Mouse (Mus musculus): ENCODE data around the gene Nr2c1. TPM values are rescaled to one million over a fixed set of nuclear protein-coding genes. Genes with fewer than 3 reads are reported as not detected.

The Nr2c1 gene
- 11.6 and 13.6 TPM in 2 replicates for polyA plus RNA-seq (2014; fragmentation: Nextera tagmentation; extraction: Ambion mirVana)

GRCm38 (mm10) chr10:94147756-94148531 is at the start of gene Nr2c1:
Gene Nr2c1 (plus strand): TSS chr10:94148023.
- Histone ChIP-seq H3K4me2 (ENCODE audit: low read depth, severe bottlenecking) (peak within 1 kb of the TSS; percentile 61), H3K9ac (ENCODE audit: low read length) (peak within 1 kb of the TSS; percentile 82), H3K4me3 (ENCODE audit: low read depth, low read length) (peak within 1 kb of the TSS; percentile 65), H3K36me3 (ENCODE audit: control insufficient read depth, insufficient read depth, low read length) (no peaks in the 10 kb centered on the region), H3K27me3 (ENCODE audit: control insufficient read depth, insufficient read depth, low read length) (no peaks in the 10 kb centered on the region), H3K4me1 (ENCODE audit: control insufficient read depth, insufficient read depth, low read length) (0 out of 2 replicates have a peak, but pooled peaks cover 6% of the 10 kb centered on the region), H3K9me3 (ENCODE audit: control insufficient read depth, low read length) (no peaks in the 10 kb centered on the region), H3K27ac (replicated peaks; ENCODE audit: low read depth, low read length) (peak within 1 kb of the TSS; percentile 82)
- DNase-seq (ENCODE audit: low spot score) (peak; percentile 91), ATAC-seq (ENCODE audit: insufficient number of reproducible peaks, low FRiP score, low TSS enrichment, low read depth) (peak; percentile 89)
- WGBS = under 1% methylated on average over 51 of the region's 64 CpGs

GRCm38 (mm10) chr10:94098100-94098499 is 49.7 kb upstream of the Nr2c1 start:
- Histone ChIP-seq H3K36me3 (ENCODE audit: control insufficient read depth, insufficient read depth, low read length) (no peaks in the 10 kb centered on the region), H3K9ac (ENCODE audit: low read length) (no peak overlapping the region), H3K4me2 (ENCODE audit: low read depth, severe bottlenecking) (no peak overlapping the region), H3K9me3 (ENCODE audit: control insufficient read depth, low read length) (no peaks in the 10 kb centered on the region), H3K4me3 (ENCODE audit: low read depth, low read length) (no peak overlapping the region), H3K27me3 (ENCODE audit: control insufficient read depth, insufficient read depth, low read length) (no peaks in the 10 kb centered on the region), H3K27ac (replicated peaks; ENCODE audit: low read depth, low read length) (no peak overlapping the region), H3K4me1 (ENCODE audit: control insufficient read depth, insufficient read depth, low read length) (no peaks in the 10 kb centered on the region)
- DNase-seq (ENCODE audit: low spot score) (no peak), ATAC-seq (ENCODE audit: insufficient number of reproducible peaks, low FRiP score, low TSS enrichment, low read depth) (no peak)
- 90% methylated on average over 3 of the region's 3 CpGs for whole genome bisulfite sequencing

DNA sequence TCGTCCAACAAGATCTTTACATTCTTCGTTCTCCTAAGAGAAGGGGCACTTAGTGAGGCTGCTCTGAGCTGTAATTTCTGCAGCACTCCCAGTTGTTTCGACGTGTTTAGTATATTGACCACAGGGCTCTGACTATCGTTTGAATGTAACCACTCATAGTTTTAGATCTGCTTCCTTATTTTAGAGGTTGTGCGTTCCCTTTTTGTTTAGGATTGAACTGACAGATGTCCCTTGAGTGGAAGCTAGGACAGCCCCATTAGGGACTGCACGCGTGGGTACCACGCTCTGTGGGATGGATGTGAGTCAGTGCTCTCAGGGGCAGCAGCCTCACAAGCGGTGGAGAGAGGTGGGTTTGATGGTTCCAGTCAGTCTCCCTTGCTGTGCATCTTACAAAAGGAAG is 42.3 kb upstream of the Nr2c1 start:
- Histone ChIP-seq H3K4me3 (ENCODE audit: low read depth, low read length) (no peak overlapping the region), H3K4me1 (ENCODE audit: control insufficient read depth, insufficient read depth, low read length) (0 out of 2 replicates have a peak, but pooled peaks cover 3% of the 10 kb centered on the region), H3K27me3 (ENCODE audit: control insufficient read depth, insufficient read depth, low read length) (no peaks in the 10 kb centered on the region), H3K36me3 (ENCODE audit: control insufficient read depth, insufficient read depth, low read length) (no peaks in the 10 kb centered on the region; the same call in 1 of the 2 replicates), H3K9ac (ENCODE audit: low read length) (no peak overlapping the region), H3K9me3 (ENCODE audit: control insufficient read depth, low read length) (no peaks in the 10 kb centered on the region), H3K27ac (replicated peaks; ENCODE audit: low read depth, low read length) (no peak overlapping the region), H3K4me2 (ENCODE audit: low read depth, severe bottlenecking) (no peak overlapping the region)
- ATAC-seq (ENCODE audit: insufficient number of reproducible peaks, low FRiP score, low TSS enrichment, low read depth) (no peak), DNase-seq (ENCODE audit: low spot score) (no peak)
- 93% methylated on average over 10 of the region's 10 CpGs for WGBS

GRCm38 (mm10) chr10:94107168-94107567 is 40.7 kb upstream of the Nr2c1 start:
- ATAC-seq (ENCODE audit: insufficient number of reproducible peaks, low FRiP score, low TSS enrichment, low read depth) (no peak), DNase-seq (ENCODE audit: low spot score) (no peak)
- Histone ChIP-seq H3K4me2 (ENCODE audit: low read depth, severe bottlenecking) (no peak overlapping the region), H3K27ac (replicated peaks; ENCODE audit: low read depth, low read length) (no peak overlapping the region), H3K4me1 (ENCODE audit: control insufficient read depth, insufficient read depth, low read length) (peaks cover 9% of the 10 kb centered on the region; the same call in 1 of the 2 replicates), H3K4me3 (ENCODE audit: low read depth, low read length) (no peak overlapping the region), H3K9ac (ENCODE audit: low read length) (no peak overlapping the region), H3K27me3 (ENCODE audit: control insufficient read depth, insufficient read depth, low read length) (no peaks in the 10 kb centered on the region), H3K36me3 (ENCODE audit: control insufficient read depth, insufficient read depth, low read length) (no peaks in the 10 kb centered on the region; the same call in 1 of the 2 replicates), H3K9me3 (ENCODE audit: control insufficient read depth, low read length) (no peaks in the 10 kb centered on the region)
- 80% methylated on average over 4 of the region's 4 CpGs for WGBS

DNA sequence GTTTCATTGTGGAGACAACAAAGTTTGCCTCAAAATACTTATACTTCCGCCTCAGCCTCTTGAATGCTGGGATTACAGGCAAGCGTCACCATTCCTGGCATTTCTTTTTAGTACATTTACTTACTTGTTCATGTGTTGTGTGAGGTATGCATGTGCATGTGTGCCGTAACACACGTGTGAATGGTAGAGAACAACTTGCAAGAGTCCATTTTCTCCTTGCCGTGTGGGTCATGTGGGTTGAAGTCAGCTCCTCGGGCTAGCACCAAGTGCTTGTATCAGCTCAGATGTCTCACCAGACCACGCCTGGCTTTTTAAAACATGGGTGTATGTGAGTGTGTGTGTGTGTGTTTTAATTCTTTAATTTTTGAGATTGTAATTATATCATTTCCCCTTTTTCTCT is 40.2 kb upstream of the Nr2c1 start:
- no peak overlapping the region for H3K4me2 ChIP-seq (ENCODE audit: low read depth, severe bottlenecking)
- DNase-seq (ENCODE audit: low spot score) = no peak
- 91% methylated on average over 7 of the region's 7 CpGs for WGBS
- no peak overlapping the region for H3K4me3 ChIP-seq (ENCODE audit: low read depth, low read length)
- no peaks in the 10 kb centered on the region; the same call in 1 of the 2 replicates for H3K36me3 ChIP-seq (ENCODE audit: control insufficient read depth, insufficient read depth, low read length)
- H3K4me1 ChIP-seq (ENCODE audit: control insufficient read depth, insufficient read depth, low read length) = peaks cover 9% of the 10 kb centered on the region; the same call in 1 of the 2 replicates
- H3K27me3 ChIP-seq (ENCODE audit: control insufficient read depth, insufficient read depth, low read length) = no peaks in the 10 kb centered on the region
- H3K9ac ChIP-seq (ENCODE audit: low read length) = no peak overlapping the region
- H3K9me3 ChIP-seq (ENCODE audit: control insufficient read depth, low read length) = no peaks in the 10 kb centered on the region
- no peak for ATAC-seq (ENCODE audit: insufficient number of reproducible peaks, low FRiP score, low TSS enrichment, low read depth)
- H3K27ac ChIP-seq (replicated peaks; ENCODE audit: low read depth, low read length) = no peak overlapping the region

DNA sequence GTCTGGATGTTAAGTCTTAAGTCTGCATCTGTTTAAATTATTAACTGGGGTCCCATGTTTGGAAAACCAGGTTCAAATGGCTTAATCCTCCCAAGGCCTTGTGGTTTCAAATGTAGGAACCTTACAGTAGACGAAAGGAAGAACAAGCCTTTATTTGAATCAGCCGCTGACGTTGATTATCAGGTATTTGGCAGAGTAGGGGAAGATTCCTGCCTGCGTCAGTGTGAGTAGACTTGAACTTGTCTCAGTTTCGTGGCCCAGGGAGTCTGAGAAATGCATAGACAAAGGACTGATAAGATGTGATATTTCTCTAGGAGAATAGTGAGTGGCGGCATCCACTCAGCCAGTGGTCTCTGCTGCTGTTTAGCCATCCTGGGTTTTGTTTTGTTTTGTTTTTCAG is 39.0 kb upstream of the Nr2c1 start:
- Histone ChIP-seq H3K36me3 (ENCODE audit: control insufficient read depth, insufficient read depth, low read length) (no peaks in the 10 kb centered on the region; the same call in 1 of the 2 replicates), H3K27ac (replicated peaks; ENCODE audit: low read depth, low read length) (no peak overlapping the region), H3K9ac (ENCODE audit: low read length) (no peak overlapping the region), H3K4me2 (ENCODE audit: low read depth, severe bottlenecking) (no peak overlapping the region), H3K27me3 (ENCODE audit: control insufficient read depth, insufficient read depth, low read length) (no peaks in the 10 kb centered on the region), H3K4me3 (ENCODE audit: low read depth, low read length) (no peak overlapping the region), H3K4me1 (ENCODE audit: control insufficient read depth, insufficient read depth, low read length) (peaks cover 9% of the 10 kb centered on the region; the same call in 1 of the 2 replicates), H3K9me3 (ENCODE audit: control insufficient read depth, low read length) (no peaks in the 10 kb centered on the region)
- DNase-seq (ENCODE audit: low spot score) (no peak), ATAC-seq (ENCODE audit: insufficient number of reproducible peaks, low FRiP score, low TSS enrichment, low read depth) (no peak)
- 96% methylated on average over 6 of the region's 6 CpGs for WGBS

- peak; percentile 54 for DNase-seq (ENCODE audit: low spot score)
- no peaks in the 10 kb centered on the region for H3K36me3 ChIP-seq (ENCODE audit: control insufficient read depth, insufficient read depth, low read length)
- H3K9ac ChIP-seq (ENCODE audit: low read length) = no peak overlapping the region
- H3K4me3 ChIP-seq (ENCODE audit: low read depth, low read length) = no peak overlapping the region
- peak overlapping the region; percentile 80 for H3K27ac ChIP-seq (replicated peaks; ENCODE audit: low read depth, low read length)
- peak; percentile 55; the same call in 1 of the 2 replicates for ATAC-seq (ENCODE audit: insufficient number of reproducible peaks, low FRiP score, low TSS enrichment, low read depth)
- H3K27me3 ChIP-seq (ENCODE audit: control insufficient read depth, insufficient read depth, low read length) = no peaks in the 10 kb centered on the region
- peaks cover 9% of the 10 kb centered on the region; the same call in 1 of the 2 replicates for H3K4me1 ChIP-seq (ENCODE audit: control insufficient read depth, insufficient read depth, low read length)
- H3K4me2 ChIP-seq (ENCODE audit: low read depth, severe bottlenecking) = no peak overlapping the region
- H3K9me3 ChIP-seq (ENCODE audit: control insufficient read depth, low read length) = no peaks in the 10 kb centered on the region
- 40% methylated on average over 9 of the region's 9 CpGs for WGBS
Measured at GRCm38 (mm10) chr10:94110834-94111754, 36.7 kb upstream of the Nr2c1 start.

DNA sequence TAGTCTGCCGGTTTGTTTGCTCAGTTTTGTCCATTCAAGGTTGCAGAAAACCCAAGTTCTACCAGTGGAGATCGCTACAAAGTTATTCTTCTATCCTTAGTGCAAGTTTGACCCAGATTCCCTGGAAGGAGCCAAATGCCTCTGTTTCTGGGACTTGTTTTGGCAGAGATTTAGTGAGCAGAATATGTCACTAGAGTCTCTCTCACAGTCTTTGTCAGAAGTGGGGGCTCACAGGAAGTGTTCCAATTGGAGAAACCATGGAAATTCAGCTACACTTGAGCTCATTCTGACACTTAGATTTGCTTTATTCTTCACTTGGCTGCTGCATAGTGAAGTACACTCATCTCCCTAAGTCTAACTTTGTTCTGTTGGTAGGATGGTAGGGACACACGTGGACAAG is 35.6 kb upstream of the Nr2c1 start:
- no peak for DNase-seq (ENCODE audit: low spot score)
- H3K27ac ChIP-seq (replicated peaks; ENCODE audit: low read depth, low read length) = no peak overlapping the region
- H3K4me3 ChIP-seq (ENCODE audit: low read depth, low read length) = no peak overlapping the region
- H3K27me3 ChIP-seq (ENCODE audit: control insufficient read depth, insufficient read depth, low read length) = no peaks in the 10 kb centered on the region
- H3K9me3 ChIP-seq (ENCODE audit: control insufficient read depth, low read length) = no peaks in the 10 kb centered on the region
- ATAC-seq (ENCODE audit: insufficient number of reproducible peaks, low FRiP score, low TSS enrichment, low read depth) = no peak
- H3K36me3 ChIP-seq (ENCODE audit: control insufficient read depth, insufficient read depth, low read length) = no peaks in the 10 kb centered on the region
- no peak overlapping the region for H3K4me2 ChIP-seq (ENCODE audit: low read depth, severe bottlenecking)
- peaks cover 9% of the 10 kb centered on the region; the same call in 1 of the 2 replicates for H3K4me1 ChIP-seq (ENCODE audit: control insufficient read depth, insufficient read depth, low read length)
- WGBS = 80% methylated on average over 3 of the region's 3 CpGs
- H3K9ac ChIP-seq (ENCODE audit: low read length) = no peak overlapping the region

Data from limb, embryonic 11.5 days (tissue).